Mouse (Mus musculus) hindbrain, postnatal 0 days (tissue): ENCODE results near the gene Gm28043. TPM values are rescaled to one million over a fixed set of nuclear protein-coding genes. Genes with fewer than 3 reads are reported as not detected.

Experiments
- ATAC-seq: fragments of 200-750 bp; cut with Nextera tagmentation; 2 replicates; pipeline ENCODE4 v1.8.0; 2017; ENCODE audit warnings: mild to moderate bottlenecking, moderate TSS enrichment, moderate library complexity
- DNase-seq: peaks from one replicate; pipeline ENCODE4 v3.0.0-alpha.2; 2015; ENCODE audit warnings: low spot score
- H3K27ac ChIP-seq: fragments of 300-500 bp; sonication (generic); 2 replicates; pipeline ENCODE4 v1.5.1; 2014; ENCODE audit warnings: mild to moderate bottlenecking
- H3K27me3 ChIP-seq: fragments of 300-500 bp; sonication (generic); 2 replicates; pipeline ENCODE4 v1.6.1; 2014; ENCODE audit warnings: low read length, mixed read lengths; ENCODE audit not compliant: insufficient read depth
- H3K36me3 ChIP-seq: fragments of 300-500 bp; sonication (generic); 2 replicates; pipeline ENCODE4 v1.6.1; 2014; ENCODE audit warnings: low read length, mixed read lengths; ENCODE audit not compliant: insufficient read depth
- H3K4me1 ChIP-seq: fragments of 300-500 bp; sonication (generic); 2 replicates; pipeline ENCODE4 v1.6.1; 2014; ENCODE audit warnings: antibody characterized with exemption, low read length, mixed read lengths; ENCODE audit not compliant: insufficient read depth
- H3K4me2 ChIP-seq: fragments of 300-500 bp; sonication (generic); 2 replicates; pipeline ENCODE4 v1.6.1; 2014; ENCODE audit warnings: low read depth, mild to moderate bottlenecking, low read length, moderate library complexity, mixed read lengths
- H3K4me3 ChIP-seq: fragments of 300-500 bp; sonication (generic); 2 replicates; pipeline ENCODE4 v1.5.1; 2014; ENCODE audit warnings: low read length
- H3K9ac ChIP-seq: fragments of 300-500 bp; sonication (generic); replicated peaks from 2 replicates; pipeline ENCODE4 v1.6.1; 2014; ENCODE audit warnings: mild to moderate bottlenecking, low read length, moderate library complexity, mixed read lengths
- H3K9me3 ChIP-seq: fragments of 300-500 bp; sonication (generic); 2 replicates; pipeline ENCODE4 v1.6.1; 2016; ENCODE audit warnings: low read length, mixed read lengths
- CTCF ChIP-seq: IDR thresholded peaks from 2 replicates; pipeline ENCODE4 v1.5.1; 2016; ENCODE audit warnings: antibody characterized with exemption, control low read depth, low read depth
- WGBS: fragments of 180-500 bp; shearing (Covaris S2); extraction: QIAGEN DNeasy Blood & Tissue Kit; methylation state at CpG from one replicate; pipeline ENCODE4 v1.1.7; 2014; 5-methylcytosine and 5-hydroxymethylcytosine counted together
- polyA plus RNA-seq: library from polyadenylated mRNA; unstranded; fragments of >200 nt; fragmentation: Nextera tagmentation; extraction: Ambion mirVana; gene quantifications from 2 replicates; pipeline ENCODE4 v1.2.1, GENCODE M21; 2015
- total RNA-seq: library from RNA; depleted of rRNA; stranded (reverse); fragments of >200 nt; gene quantifications from 2 replicates; pipeline ENCODE4 v1.2.3, GENCODE M21; 2014

The Gm28043 gene
- total and polyA plus RNA-seq, 2 experiments from 2014 or later: 1.9 to 2.6 TPM

DNA sequence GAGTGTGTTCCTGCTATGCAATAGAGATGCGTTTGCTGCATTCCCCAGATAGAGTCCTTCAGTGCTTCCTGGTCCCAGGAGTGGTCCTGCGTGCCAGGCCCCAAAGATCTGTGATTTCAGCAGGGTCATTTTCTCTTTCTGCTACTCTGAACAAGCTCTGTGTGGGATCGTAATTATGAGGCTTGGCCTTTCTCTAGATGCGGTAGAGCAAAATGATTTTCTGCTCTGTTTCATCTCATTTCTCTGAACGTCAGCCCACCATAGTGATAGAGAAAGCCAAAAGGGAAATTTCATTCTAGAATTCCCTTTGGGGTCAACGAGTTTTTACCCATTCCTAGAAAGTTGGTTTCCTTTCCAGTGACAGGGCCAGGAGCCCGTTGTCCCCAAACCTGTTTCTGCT is 67.6 kb downstream of the Gm28043 start:
- peaks cover 43% of the 10 kb centered on the region for H3K36me3 ChIP-seq
- ATAC-seq (no peak), DNase-seq (no peak)
- no peaks in the 10 kb centered on the region for H3K27me3 ChIP-seq
- no peaks in the 10 kb centered on the region for H3K9me3 ChIP-seq
- TF ChIP-seq CTCF: no peak
- H3K4me1 ChIP-seq: peaks cover 6% of the 10 kb centered on the region; the same call in 1 of the 2 replicates
- no peak overlapping the region for H3K27ac ChIP-seq
- no peak overlapping the region for H3K4me3 ChIP-seq
- H3K9ac ChIP-seq: no peak overlapping the region
- no peak overlapping the region for H3K4me2 ChIP-seq
- 72% methylated on average over 7 of the region's 7 CpGs for WGBS

DNA sequence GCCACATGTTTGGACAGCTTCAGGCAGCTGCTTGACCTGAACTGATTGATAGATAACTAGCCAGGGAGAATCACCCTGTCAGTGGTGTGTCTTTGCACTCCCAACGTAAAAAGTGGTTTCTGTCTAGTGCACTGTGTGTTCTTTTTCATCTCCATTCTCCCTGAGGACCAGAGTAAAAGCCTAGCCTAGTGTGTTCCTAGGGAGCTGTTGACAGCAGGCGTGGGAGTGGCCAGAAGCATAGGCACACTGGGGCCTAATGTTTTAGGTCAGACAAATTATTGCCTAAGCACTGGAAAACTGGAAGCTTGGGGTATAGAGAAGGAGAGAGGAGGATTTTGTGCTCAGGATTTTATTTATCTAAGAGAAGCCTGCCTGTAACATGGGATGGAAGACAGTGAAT is 68.5 kb downstream of the Gm28043 start:
- H3K4me1 ChIP-seq: peaks cover 6% of the 10 kb centered on the region; the same call in 1 of the 2 replicates
- 70% methylated on average over 2 of the region's 2 CpGs for WGBS
- DNase-seq (no peak), ATAC-seq (no peak)
- H3K9ac ChIP-seq: no peak overlapping the region
- no peaks in the 10 kb centered on the region for H3K9me3 ChIP-seq
- H3K27ac ChIP-seq: no peak overlapping the region
- H3K4me2 ChIP-seq: no peak overlapping the region
- peaks cover 45% of the 10 kb centered on the region for H3K36me3 ChIP-seq
- TF ChIP-seq CTCF: no peak
- H3K4me3 ChIP-seq: no peak overlapping the region
- no peaks in the 10 kb centered on the region for H3K27me3 ChIP-seq

DNA sequence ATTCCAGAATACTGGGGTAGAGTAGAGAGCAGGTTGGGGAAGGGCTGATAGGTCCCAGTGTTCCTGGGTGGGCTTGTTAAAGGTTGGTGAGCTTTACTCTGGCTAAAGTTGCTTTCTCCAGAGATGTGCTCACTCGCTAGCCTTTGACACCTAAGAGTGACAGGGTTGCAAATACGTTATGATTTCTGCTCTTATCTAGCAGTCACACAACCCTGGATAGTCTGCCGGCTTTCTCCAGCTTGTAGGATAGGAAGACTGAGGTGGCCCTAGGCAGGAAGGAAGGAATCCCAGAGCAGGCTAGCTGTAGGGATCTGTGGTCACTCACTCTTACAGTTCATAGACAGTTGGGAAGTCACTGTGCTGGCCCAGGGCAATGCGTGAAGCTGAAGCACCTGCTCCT is 69.6 kb downstream of the Gm28043 start:
- Histone ChIP-seq H3K27ac (no peak overlapping the region), H3K9me3 (no peaks in the 10 kb centered on the region), H3K9ac (no peak overlapping the region), H3K4me3 (no peak overlapping the region), H3K4me1 (peaks cover 6% of the 10 kb centered on the region; the same call in 1 of the 2 replicates), H3K27me3 (no peaks in the 10 kb centered on the region), H3K4me2 (no peak overlapping the region), H3K36me3 (peaks cover 39% of the 10 kb centered on the region)
- ATAC-seq (no peak), DNase-seq (no peak)
- TF ChIP-seq CTCF: no peak
- WGBS: 93% methylated on average over 4 of the region's 4 CpGs

DNA sequence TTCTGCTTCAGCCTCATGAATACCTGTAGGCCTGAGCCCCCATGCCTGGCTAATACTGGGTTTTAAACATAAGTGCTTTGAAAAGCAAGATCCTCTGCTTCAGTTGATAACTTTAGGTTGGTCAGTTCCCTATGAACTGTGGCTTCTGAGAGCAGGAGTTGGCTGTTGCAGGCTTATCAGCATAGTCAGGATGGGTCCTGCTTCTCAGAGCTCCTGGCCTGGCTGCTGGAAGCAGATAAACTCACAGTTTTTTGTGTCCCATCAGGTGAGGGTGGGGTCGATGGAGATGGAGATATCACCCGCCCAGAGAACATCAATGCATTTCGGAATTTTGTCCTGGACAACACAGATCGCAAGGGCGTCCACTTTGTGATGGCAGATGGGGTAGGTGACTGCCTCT is 72.1 kb downstream of the Gm28043 start:
- no peak for ATAC-seq
- H3K9me3 ChIP-seq: no peaks in the 10 kb centered on the region
- whole genome bisulfite sequencing: 99% methylated on average over 5 of the region's 5 CpGs
- H3K4me2 ChIP-seq: no peak overlapping the region
- DNase-seq: no peak
- no peak for TF ChIP-seq CTCF
- no peaks in the 10 kb centered on the region for H3K27me3 ChIP-seq
- H3K9ac ChIP-seq: no peak overlapping the region
- H3K27ac ChIP-seq: no peak overlapping the region
- peaks cover 58% of the 10 kb centered on the region for H3K36me3 ChIP-seq
- no peaks in the 10 kb centered on the region for H3K4me1 ChIP-seq
- no peak overlapping the region for H3K4me3 ChIP-seq

DNA sequence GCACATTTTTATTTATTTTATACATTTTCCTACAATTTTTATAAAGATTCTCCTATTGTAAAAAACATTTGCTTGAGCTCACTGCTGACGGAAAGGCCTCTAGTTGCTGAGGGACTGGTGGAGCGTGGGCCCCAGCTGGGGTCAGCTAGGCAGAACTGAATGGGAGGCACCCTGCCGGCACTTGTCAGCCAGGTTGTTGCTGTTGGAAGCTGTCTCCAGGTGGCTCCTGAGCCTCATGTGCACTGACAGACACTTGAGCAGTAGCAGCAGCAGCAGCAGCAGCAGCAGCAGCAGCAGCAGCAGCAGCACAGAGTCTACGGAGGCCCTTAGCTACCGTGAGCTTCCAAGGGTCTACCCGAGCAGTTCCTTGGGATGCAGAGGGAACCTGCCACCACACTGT is 72.7 kb downstream of the Gm28043 start:
- WGBS: 59% methylated on average over 6 of the region's 6 CpGs
- no peak overlapping the region for H3K9ac ChIP-seq
- no peak overlapping the region for H3K4me2 ChIP-seq
- H3K4me3 ChIP-seq: no peak overlapping the region
- ATAC-seq (no peak), DNase-seq (peak; percentile 15)
- no peak overlapping the region for H3K27ac ChIP-seq
- TF ChIP-seq CTCF: no peak
- H3K27me3 ChIP-seq: no peaks in the 10 kb centered on the region
- no peaks in the 10 kb centered on the region for H3K9me3 ChIP-seq
- H3K36me3 ChIP-seq: peaks cover 52% of the 10 kb centered on the region
- H3K4me1 ChIP-seq: no peaks in the 10 kb centered on the region

DNA sequence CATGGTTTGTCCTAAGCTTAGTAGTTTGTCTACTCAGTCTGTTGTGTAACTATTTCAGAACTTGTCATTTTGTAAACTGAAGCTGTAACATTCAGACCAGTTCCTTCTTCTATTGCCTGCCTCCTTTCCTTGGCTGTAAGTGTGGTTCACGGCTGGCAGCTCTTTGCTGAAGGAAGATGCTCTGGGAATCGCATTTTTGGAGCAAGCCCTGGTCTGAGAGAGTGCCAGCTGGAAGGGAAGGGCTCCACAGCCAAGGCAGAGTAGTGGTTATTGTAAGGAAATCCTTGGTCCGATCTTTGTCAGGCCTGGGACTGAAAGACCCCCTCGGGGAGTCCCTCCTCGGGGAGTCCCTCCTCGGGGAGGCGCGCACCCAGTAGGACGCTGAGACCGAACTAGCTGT is 73.9 kb downstream of the Gm28043 start:
- Histone ChIP-seq H3K27ac (no peak overlapping the region), H3K4me2 (no peak overlapping the region), H3K27me3 (no peaks in the 10 kb centered on the region), H3K9ac (no peak overlapping the region), H3K4me1 (no peaks in the 10 kb centered on the region), H3K4me3 (no peak overlapping the region), H3K36me3 (peaks cover 51% of the 10 kb centered on the region), H3K9me3 (no peaks in the 10 kb centered on the region)
- WGBS: 76% methylated on average over 10 of the region's 10 CpGs
- TF ChIP-seq CTCF: no peak
- peak; percentile 18 for DNase-seq
- ATAC-seq: no peak

DNA sequence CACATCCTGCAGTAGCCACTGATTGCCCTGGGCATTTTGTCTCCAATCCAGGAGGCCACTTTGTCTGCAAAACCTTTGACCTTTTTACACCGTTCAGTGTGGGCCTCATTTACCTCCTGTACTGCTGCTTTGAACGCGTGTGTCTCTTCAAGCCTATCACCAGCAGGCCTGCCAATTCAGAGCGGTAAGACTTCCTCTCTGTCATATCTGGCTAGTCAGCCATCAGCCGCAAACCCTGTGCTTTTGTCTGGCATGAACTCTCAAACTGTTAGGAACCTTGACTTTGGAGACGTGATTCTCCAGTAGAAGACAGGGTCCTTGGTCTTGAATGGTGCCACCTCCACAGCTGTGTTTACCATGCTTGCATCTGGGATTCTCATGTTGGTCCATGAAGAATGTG is 75.6 kb downstream of the Gm28043 start:
- Histone ChIP-seq H3K4me1 (no peaks in the 10 kb centered on the region), H3K9ac (no peak overlapping the region), H3K36me3 (peaks cover 59% of the 10 kb centered on the region), H3K4me2 (no peak overlapping the region), H3K27me3 (no peaks in the 10 kb centered on the region), H3K4me3 (no peak overlapping the region), H3K9me3 (no peaks in the 10 kb centered on the region), H3K27ac (no peak overlapping the region)
- ATAC-seq: no peak
- TF ChIP-seq CTCF: no peak
- 75% methylated on average over 6 of the region's 6 CpGs for WGBS
- no peak for DNase-seq
